9 mouse cellular contexts compared by ENCODE assay signal in the genomic region with DNA sequence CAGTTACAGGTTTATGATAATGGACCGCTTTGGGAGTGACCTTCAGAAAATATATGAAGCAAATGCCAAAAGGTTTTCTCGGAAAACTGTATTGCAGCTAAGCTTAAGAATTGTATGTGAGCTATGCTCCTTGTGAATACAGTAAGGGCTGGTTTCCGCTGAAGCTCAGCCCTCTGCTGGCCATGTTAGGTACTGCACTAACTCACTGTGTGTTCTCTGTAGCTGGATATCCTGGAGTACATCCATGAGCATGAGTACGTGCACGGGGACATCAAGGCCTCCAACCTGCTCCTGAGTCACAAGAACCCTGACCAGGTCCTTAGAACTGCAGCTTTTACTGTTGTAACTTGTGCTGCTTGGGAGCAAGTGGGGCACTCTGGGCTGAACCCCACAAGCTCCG. TPM values are rescaled to one million over a fixed set of nuclear protein-coding genes. Genes with fewer than 3 reads are reported as not detected.
DNase-seq lines count a peak whose midpoint lies in the region; ATAC-seq lines count a peak whose summit lies in the region.
"Had no signal": no experiment of that assay in that cellular context is flagged by ENCODE, and none has a peak within 500 bp of the region (broad histone marks: within the 10 kb centered on the region; RNA-seq: fewer than 3 reads in every experiment).

No protein-coding gene starts in this region.

- H3K4me3 ChIP-seq in heart, embryonic 12.5 days: no peak overlapping the region
- H3K4me3 ChIP-seq in intestine, embryonic 15.5 days (replicated peaks): no peak overlapping the region
- H3K4me3 ChIP-seq in midbrain, embryonic 14.5 days (replicated peaks; ENCODE audit: low read depth, low read length): no peak overlapping the region
- H3K4me3 ChIP-seq: stomach, embryonic 15.5 days had no signal

- intact Hi-C loops in left cerebral cortex, postnatal 36 days (cut with DNase I): loop anchor here (2.0 kb wide), 1 partner anchor 219 kb away; no protein-coding TSS in a partner anchor

- H3K9me3 ChIP-seq in heart, embryonic 12.5 days (replicated peaks): no peaks in the 10 kb centered on the region
- no peaks in the 10 kb centered on the region for H3K9me3 ChIP-seq in intestine, embryonic 15.5 days
- no peaks in the 10 kb centered on the region for H3K9me3 ChIP-seq in midbrain, embryonic 14.5 days (ENCODE audit: control insufficient read depth, low read length)
- H3K9me3 ChIP-seq: stomach, embryonic 15.5 days had no signal

- no peak overlapping the region for H3K9ac ChIP-seq in heart, embryonic 12.5 days
- no peak overlapping the region for H3K9ac ChIP-seq in intestine, embryonic 15.5 days
- H3K9ac ChIP-seq in midbrain, embryonic 14.5 days (replicated peaks; ENCODE audit: low read length): no peak overlapping the region
- H3K9ac ChIP-seq: stomach, embryonic 15.5 days had no signal

- WGBS in heart, embryonic 12.5 days: 40% methylated on average over 6 of the region's 6 CpGs
- WGBS in intestine, embryonic 15.5 days: 41% methylated on average over 6 of the region's 6 CpGs
- 48% methylated on average over 6 of the region's 6 CpGs for WGBS in midbrain, embryonic 14.5 days

- peaks cover 14% of the 10 kb centered on the region for H3K4me1 ChIP-seq in heart, embryonic 12.5 days (replicated peaks)
- H3K4me1 ChIP-seq in intestine, embryonic 15.5 days (replicated peaks): no peaks in the 10 kb centered on the region
- H3K4me1 ChIP-seq in midbrain, embryonic 14.5 days (ENCODE audit: control insufficient read depth, insufficient read depth, low read length): no peaks in the 10 kb centered on the region
- H3K4me1 ChIP-seq: stomach, embryonic 15.5 days had no signal

- no peaks in the 10 kb centered on the region for H3K27me3 ChIP-seq in heart, embryonic 12.5 days (replicated peaks)
- no peaks in the 10 kb centered on the region for H3K27me3 ChIP-seq in intestine, embryonic 15.5 days (replicated peaks)
- no peaks in the 10 kb centered on the region for H3K27me3 ChIP-seq in midbrain, embryonic 14.5 days (ENCODE audit: control insufficient read depth, insufficient read depth, low read length)
- H3K27me3 ChIP-seq: stomach, embryonic 15.5 days had no signal

- H3K4me2 ChIP-seq in heart, embryonic 12.5 days: no peak overlapping the region
- no peak overlapping the region for H3K4me2 ChIP-seq in intestine, embryonic 15.5 days (replicated peaks)
- H3K4me2 ChIP-seq in midbrain, embryonic 14.5 days (ENCODE audit: low read length): no peak overlapping the region
- H3K4me2 ChIP-seq: stomach, embryonic 15.5 days had no signal

- DNase-seq in heart, adult 11 months: peak; percentile 92
- DNase-seq in cerebellum, adult 9-11 months: peak; percentile 72
- DNase-seq in frontal cortex, postnatal 14 days (ENCODE audit: low spot score in 2 of 2): peak; percentile 75 to 93
- peak; percentile 79 to 88 for DNase-seq in left cerebral cortex, postnatal 36 days (ENCODE audit: low spot score in 2 of 2)
- DNase-seq in midbrain, embryonic 14.5 days: peak; percentile 93
- DNase-seq in spleen, adult 18-20 months: peak; percentile 28 to 78

- H3K36me3 ChIP-seq in heart, embryonic 12.5 days: peaks cover 21% of the 10 kb centered on the region
- H3K36me3 ChIP-seq in intestine, embryonic 15.5 days: no peaks in the 10 kb centered on the region
- 0 out of 2 replicates have a peak, but pooled peaks cover 6% of the 10 kb centered on the region for H3K36me3 ChIP-seq in midbrain, embryonic 14.5 days (ENCODE audit: control insufficient read depth, insufficient read depth, low read length)

- H3K27ac ChIP-seq in heart, embryonic 12.5 days (ENCODE audit: poor library complexity, severe bottlenecking): no peak overlapping the region
- H3K27ac ChIP-seq in intestine, embryonic 15.5 days: no peak overlapping the region
- no peak overlapping the region for H3K27ac ChIP-seq in midbrain, embryonic 14.5 days (replicated peaks; ENCODE audit: low read depth, low read length)
- H3K27ac ChIP-seq: stomach, embryonic 15.5 days had no signal

- ATAC-seq in heart, embryonic 12.5 days (ENCODE audit: insufficient number of reproducible peaks, low FRiP score): no peak
- peak; percentile 75 for ATAC-seq in intestine, embryonic 15.5 days
- ATAC-seq in midbrain, embryonic 14.5 days (ENCODE audit: low FRiP score, low TSS enrichment): 0 out of 2 replicates have a peak, but pooled peaks have one; percentile 31

RNA-seq across cellular contexts. Expression of a gene that starts 45.8 kb away (rescaled TPM):
- 46.8 and 47.0 TPM in 2 replicates for polyA plus RNA-seq in heart, embryonic 12.5 days (2016; fragmentation: Nextera tagmentation; extraction: Ambion mirVana)
- polyA plus RNA-seq in intestine, embryonic 15.5 days (2015; fragmentation: Nextera tagmentation; extraction: Ambion mirVana): 67.7 and 70.6 TPM in 2 replicates
- total RNA-seq in left cerebral cortex, postnatal 36 days (2021): 10 to 100 TPM; 15.2 to 16.8 TPM
- polyA plus RNA-seq in midbrain, embryonic 14.5 days (2014; fragmentation: Nextera tagmentation; extraction: Ambion mirVana): 34.2 and 42.3 TPM in 2 replicates
